Mouse (Mus musculus) liver, embryonic 11.5 days (tissue): ENCODE results near the gene Rad52. TPM values are rescaled to one million over a fixed set of nuclear protein-coding genes. Genes with fewer than 3 reads are reported as not detected.

Experiments used
- ATAC-seq: fragments of 200-750 bp; cut with Nextera tagmentation; replicated peaks from 2 replicates; pipeline ENCODE4 v1.8.0; 2017; ENCODE audit warnings: moderate number of reproducible peaks, mild to moderate bottlenecking, moderate TSS enrichment, moderate library complexity; ENCODE audit not compliant: low FRiP score
- DNase-seq: peaks from one replicate; pipeline ENCODE4 v3.0.0-alpha.2; 2017; ENCODE audit warnings: low spot score
- H3K27ac ChIP-seq: fragments of 300-500 bp; sonication (generic); 2 replicates; pipeline ENCODE4 v1.5.1; 2014; ENCODE audit warnings: mild to moderate bottlenecking, low read depth, low read length, control low read depth
- H3K27me3 ChIP-seq: fragments of 300-500 bp; sonication (generic); replicated peaks from 2 replicates; pipeline ENCODE4 v1.6.1; 2014; ENCODE audit warnings: low read length, mixed read lengths; ENCODE audit not compliant: control insufficient read depth, insufficient read depth
- H3K36me3 ChIP-seq: fragments of 300-500 bp; sonication (generic); 2 replicates; pipeline ENCODE4 v1.6.1; 2014; ENCODE audit warnings: mild to moderate bottlenecking, low read length, moderate library complexity, mixed read lengths; ENCODE audit not compliant: control insufficient read depth, insufficient read depth
- H3K4me1 ChIP-seq: fragments of 300-500 bp; sonication (generic); replicated peaks from 2 replicates; pipeline ENCODE4 v1.6.1; 2014; ENCODE audit warnings: low read length, mixed read lengths; ENCODE audit not compliant: control insufficient read depth, insufficient read depth
- H3K4me2 ChIP-seq: fragments of 300-500 bp; sonication (generic); 2 replicates; pipeline ENCODE4 v1.6.1; 2014; ENCODE audit warnings: mild to moderate bottlenecking, control low read depth, moderate library complexity
- H3K4me3 ChIP-seq: fragments of 300-500 bp; sonication (generic); 2 replicates; pipeline ENCODE4 v1.5.1; 2014; ENCODE audit warnings: low read depth, low read length, control low read depth
- H3K9ac ChIP-seq: fragments of 300-500 bp; sonication (generic); 2 replicates; pipeline ENCODE4 v1.6.1; 2014; ENCODE audit warnings: low read depth, low read length, control low read depth
- H3K9me3 ChIP-seq: fragments of 300-500 bp; sonication (generic); 2 replicates; pipeline ENCODE4 v1.6.1; 2016; ENCODE audit warnings: low read length, inconsistent platforms, mixed read lengths; ENCODE audit not compliant: control insufficient read depth
- WGBS: fragments of 180-500 bp; shearing (Covaris S2); extraction: QIAGEN DNeasy Blood & Tissue Kit; methylation state at CpG from one replicate; pipeline ENCODE4 v1.1.7; 2014; 5-methylcytosine and 5-hydroxymethylcytosine counted together
- polyA plus RNA-seq: library from polyadenylated mRNA; unstranded; fragments of >200 nt; fragmentation: Nextera tagmentation; extraction: Ambion mirVana; gene quantifications from 2 replicates; pipeline ENCODE4 v1.2.1, GENCODE M21; 2014

Rad52 gene
- polyA plus RNA-seq, 1 experiment from 2014 or later: 23.9 TPM

- Histone ChIP-seq H3K9me3 (no peaks in the 10 kb centered on the region), H3K36me3 (no peaks in the 10 kb centered on the region; the same call in 1 of the 2 replicates), H3K9ac (peak overlapping the region; percentile 80), H3K27ac (peak overlapping the region; percentile 87), H3K4me1 (peaks cover 2% of the 10 kb centered on the region; the same call in 1 of the 2 replicates), H3K4me2 (peak overlapping the region; percentile 84), H3K4me3 (peak overlapping the region; percentile 73), H3K27me3 (no peaks in the 10 kb centered on the region)
- 15% methylated on average over 15 of the region's 15 CpGs for WGBS
- no peak for DNase-seq
- ATAC-seq: no peak
Observed at GRCm38 (mm10) chr6:119903081-119903789, 737 bp downstream of the Rad52 start.

DNA sequence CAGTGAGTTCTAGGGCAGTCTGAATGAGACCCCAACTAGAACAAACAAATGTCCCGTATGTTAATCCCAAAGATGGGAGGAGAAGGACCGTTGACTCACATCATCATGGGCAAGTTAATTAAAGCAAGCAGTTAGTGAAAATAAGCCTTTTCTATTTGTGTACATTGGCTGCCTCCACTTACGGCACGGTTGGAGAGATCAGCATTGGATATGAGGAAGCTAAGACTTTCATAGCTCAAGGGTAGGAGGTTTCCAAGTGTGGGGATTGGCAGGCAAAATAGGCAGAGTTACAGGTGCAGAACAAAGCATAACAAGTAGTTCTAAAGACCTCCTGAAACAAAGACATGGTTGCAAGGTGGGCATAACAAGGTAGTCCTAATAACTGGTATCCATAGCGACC lies 3.0 kb downstream of the Rad52 start:
- Histone ChIP-seq H3K27me3 (no peaks in the 10 kb centered on the region), H3K9ac (no peak overlapping the region), H3K9me3 (no peaks in the 10 kb centered on the region), H3K36me3 (no peaks in the 10 kb centered on the region; the same call in 1 of the 2 replicates), H3K4me2 (no peak overlapping the region), H3K27ac (no peak overlapping the region), H3K4me3 (no peak overlapping the region), H3K4me1 (peaks cover 2% of the 10 kb centered on the region; the same call in 1 of the 2 replicates)
- WGBS: 91% methylated on average over 5 of the region's 5 CpGs
- ATAC-seq (no peak), DNase-seq (no peak)

- H3K4me1 ChIP-seq: no peaks in the 10 kb centered on the region
- 68% methylated on average over 5 of the region's 5 CpGs for WGBS
- no peak overlapping the region for H3K4me2 ChIP-seq
- H3K27ac ChIP-seq: no peak overlapping the region
- no peaks in the 10 kb centered on the region for H3K27me3 ChIP-seq
- no peak for DNase-seq
- no peak for ATAC-seq
- H3K4me3 ChIP-seq: no peak overlapping the region
- no peaks in the 10 kb centered on the region for H3K9me3 ChIP-seq
- H3K36me3 ChIP-seq: peaks cover 11% of the 10 kb centered on the region; the same call in 1 of the 2 replicates
- H3K9ac ChIP-seq: no peak overlapping the region
Observed at GRCm38 (mm10) chr6:119912046-119912445, 9.5 kb downstream of the Rad52 start.

GRCm38 (mm10) chr6:119915710-119916109 lies 13.2 kb downstream of the Rad52 start:
- DNase-seq (no peak), ATAC-seq (no peak)
- Histone ChIP-seq H3K4me2 (no peak overlapping the region), H3K36me3 (peaks cover 20% of the 10 kb centered on the region; the same call in 1 of the 2 replicates), H3K4me3 (no peak overlapping the region), H3K27me3 (no peaks in the 10 kb centered on the region), H3K4me1 (no peaks in the 10 kb centered on the region), H3K9me3 (no peaks in the 10 kb centered on the region), H3K27ac (no peak overlapping the region), H3K9ac (no peak overlapping the region)
- 87% methylated on average over 5 of the region's 5 CpGs for WGBS

DNA sequence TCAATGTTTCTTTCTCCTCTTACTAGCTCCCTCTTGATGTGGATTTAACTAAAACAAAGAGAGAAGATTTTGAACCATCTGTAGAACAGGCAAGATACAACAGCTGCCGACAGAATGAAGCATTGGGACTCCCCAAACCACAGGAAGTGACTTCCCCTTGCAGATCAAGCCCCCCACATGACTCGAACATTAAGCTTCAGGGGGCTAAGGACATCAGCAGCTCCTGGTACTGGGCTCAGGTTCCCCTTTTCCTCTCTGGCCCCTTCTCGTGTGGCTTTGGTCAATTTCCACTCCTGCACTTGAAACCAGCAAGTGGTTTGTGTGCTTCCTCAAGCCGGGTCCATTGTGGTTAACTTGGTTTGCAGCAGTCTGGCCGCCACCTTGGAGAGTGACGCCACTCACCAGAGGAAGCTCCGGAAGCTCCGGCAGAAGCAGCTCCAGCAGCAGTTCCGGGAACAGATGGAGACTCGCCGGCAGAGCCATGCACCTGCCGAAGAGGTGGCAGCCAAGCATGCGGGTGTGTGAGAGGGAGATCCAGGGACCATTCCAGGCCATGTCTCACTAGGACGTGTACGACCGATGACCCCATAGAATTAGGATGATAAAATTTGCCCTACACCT lies 16.2 kb downstream of the Rad52 start:
- no peak overlapping the region for H3K9ac ChIP-seq
- no peaks in the 10 kb centered on the region for H3K27me3 ChIP-seq
- DNase-seq: no peak
- WGBS: 62% methylated on average over 16 of the region's 16 CpGs
- ATAC-seq: no peak
- no peak overlapping the region for H3K4me3 ChIP-seq
- no peaks in the 10 kb centered on the region for H3K4me1 ChIP-seq
- H3K9me3 ChIP-seq: no peaks in the 10 kb centered on the region
- no peak overlapping the region for H3K4me2 ChIP-seq
- H3K27ac ChIP-seq: no peak overlapping the region
- H3K36me3 ChIP-seq: peaks cover 29% of the 10 kb centered on the region

- no peak overlapping the region for H3K4me2 ChIP-seq
- H3K36me3 ChIP-seq: peaks cover 41% of the 10 kb centered on the region
- 83% methylated on average over 3 of the region's 3 CpGs for WGBS
- no peaks in the 10 kb centered on the region for H3K4me1 ChIP-seq
- no peaks in the 10 kb centered on the region for H3K27me3 ChIP-seq
- H3K4me3 ChIP-seq: no peak overlapping the region
- H3K9ac ChIP-seq: no peak overlapping the region
- no peaks in the 10 kb centered on the region for H3K9me3 ChIP-seq
- no peak for ATAC-seq
- no peak for DNase-seq
- H3K27ac ChIP-seq: no peak overlapping the region
Observed at GRCm38 (mm10) chr6:119922136-119922535, 19.6 kb downstream of the Rad52 start.

DNA sequence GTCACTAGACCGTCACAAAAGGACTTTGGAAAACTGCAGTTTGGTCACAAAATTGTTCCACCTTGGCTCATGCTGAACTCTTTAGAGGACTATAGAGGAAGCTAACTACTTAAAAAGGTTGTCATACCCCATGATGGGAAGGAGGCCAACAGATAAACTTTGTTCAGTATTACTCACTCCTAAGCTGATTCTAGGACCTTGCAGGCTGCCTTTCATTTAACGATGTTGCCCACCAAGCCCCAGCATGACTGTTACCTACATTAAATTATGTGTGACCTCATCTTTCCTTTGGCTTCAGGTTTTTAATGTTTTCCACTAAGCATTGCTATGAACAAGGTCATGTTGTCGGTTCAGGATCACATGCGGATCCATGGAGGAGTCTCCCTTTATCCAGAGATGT lies 20.0 kb downstream of the Rad52 start:
- WGBS: 90% methylated on average over 4 of the region's 4 CpGs
- no peak for DNase-seq

DNA sequence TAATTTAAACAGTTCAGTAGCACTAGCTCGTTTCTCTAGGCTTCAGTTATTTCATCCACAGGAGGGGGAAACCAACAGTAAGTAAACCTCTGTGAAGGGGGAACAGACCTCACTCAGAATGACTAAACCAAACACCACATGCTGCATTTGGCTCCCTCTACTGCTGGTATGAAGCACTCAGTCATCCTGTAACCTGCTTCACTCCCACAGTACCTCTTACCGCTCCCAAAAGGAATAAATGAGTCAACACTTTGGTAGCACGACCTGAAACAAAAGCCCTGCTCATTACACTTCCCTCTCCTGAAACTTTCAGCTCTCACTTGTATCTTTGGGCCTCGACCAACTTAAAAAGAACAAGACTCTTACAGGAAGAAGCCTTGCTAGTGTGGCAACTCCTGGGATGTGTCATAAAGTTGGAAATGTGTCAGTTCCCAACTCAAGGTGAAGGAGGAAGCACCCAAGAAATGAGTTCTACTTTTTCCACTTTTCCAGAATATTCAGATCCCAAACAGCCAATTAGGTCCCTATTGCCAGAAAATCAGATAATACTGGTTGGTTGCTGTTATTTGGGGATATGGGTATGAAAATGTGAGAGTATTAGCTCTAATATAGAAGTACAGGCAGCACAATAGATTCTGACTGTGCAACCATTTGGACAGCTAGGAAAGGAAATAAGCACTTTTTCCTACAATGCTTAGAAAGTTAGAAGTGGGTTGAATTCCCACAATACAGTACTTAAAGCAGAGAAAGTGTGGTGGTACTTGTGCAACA lies 21.9 kb downstream of the Rad52 start:
- Histone ChIP-seq H3K9ac (no peak overlapping the region), H3K4me1 (no peaks in the 10 kb centered on the region), H3K36me3 (peaks cover 39% of the 10 kb centered on the region), H3K27me3 (no peaks in the 10 kb centered on the region), H3K4me3 (no peak overlapping the region), H3K4me2 (no peak overlapping the region), H3K9me3 (no peaks in the 10 kb centered on the region), H3K27ac (no peak overlapping the region)
- DNase-seq: no peak
- 62% methylated on average over 4 of the region's 4 CpGs for WGBS
- no peak for ATAC-seq

More for the DNA sequence above, 20.0 kb downstream of the Rad52 start:
- no peak for ATAC-seq
- Histone ChIP-seq H3K4me1 (no peaks in the 10 kb centered on the region), H3K4me3 (no peak overlapping the region), H3K27me3 (no peaks in the 10 kb centered on the region), H3K27ac (no peak overlapping the region), H3K9ac (no peak overlapping the region), H3K36me3 (peaks cover 44% of the 10 kb centered on the region), H3K4me2 (no peak overlapping the region), H3K9me3 (no peaks in the 10 kb centered on the region)
